Mouse (Mus musculus) spleen, postnatal 36 days (tissue): ENCODE results near the gene Ipo9.

Source experiments
- DNase-seq, 2 experiments: peaks; one replicate each; pipeline ENCODE4 v3.0.0; 2022; ENCODE audit warnings: low spot score in 2 of 2, mixed read lengths in 1 of 2

Ipo9 gene

DNA sequence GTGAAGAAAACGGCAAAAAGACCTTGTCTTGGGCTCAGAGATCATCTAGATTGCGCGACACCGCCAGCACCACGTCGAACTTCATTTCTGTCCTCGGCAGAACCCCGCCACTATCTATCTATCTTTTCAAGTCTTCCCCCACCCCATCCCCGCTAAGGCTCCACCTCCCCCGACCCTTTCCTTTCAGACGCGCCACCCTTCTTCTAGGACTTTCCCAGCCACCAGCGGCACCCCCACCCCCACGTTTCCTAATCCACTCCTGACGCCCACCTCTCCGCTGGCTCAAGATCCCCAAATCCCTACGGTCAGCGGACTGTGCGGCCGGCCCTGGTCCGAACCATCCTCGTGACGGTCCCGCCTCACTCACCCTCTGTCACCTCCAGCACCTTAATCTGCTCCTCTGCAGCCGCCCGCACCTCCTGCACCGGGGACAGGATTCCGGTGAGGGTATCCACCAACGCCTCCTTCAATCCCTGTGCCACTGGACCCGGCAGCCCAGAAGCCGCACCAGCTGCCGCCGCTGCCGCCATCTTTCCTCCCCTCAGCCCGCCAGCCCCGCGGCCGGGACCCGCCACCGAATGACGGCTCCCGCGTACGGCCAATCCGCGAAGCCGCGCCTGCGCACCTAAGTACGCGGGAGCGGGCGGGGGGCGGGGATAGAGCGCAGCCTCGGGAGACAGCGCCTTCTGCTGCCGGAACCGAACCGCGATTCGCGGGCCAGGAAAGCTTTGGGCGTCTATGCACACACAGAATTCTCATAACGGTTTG is at the start of gene Ipo9:
Gene Ipo9 (minus strand): TSS at position 599 of the 768 bp plus-strand sequence.
- peak; percentile 86 for DNase-seq

DNA sequence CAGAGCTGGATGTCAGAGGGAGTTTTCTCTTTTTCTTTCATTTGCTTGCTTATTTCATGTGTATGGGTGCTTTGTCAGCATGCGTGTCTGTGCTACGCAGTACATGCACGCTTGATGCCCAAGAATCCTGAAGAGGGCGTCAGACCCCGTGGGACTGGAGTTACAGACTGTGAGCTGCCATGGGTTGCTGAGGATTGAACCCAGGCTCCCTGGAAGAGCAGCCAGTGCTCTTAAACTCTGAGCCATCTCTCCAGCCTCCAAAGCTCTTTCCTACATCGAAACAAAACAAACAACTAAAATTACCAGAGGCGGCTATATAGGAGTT is 45.2 kb upstream of the Ipo9 start:
- DNase-seq = no peak

DNA sequence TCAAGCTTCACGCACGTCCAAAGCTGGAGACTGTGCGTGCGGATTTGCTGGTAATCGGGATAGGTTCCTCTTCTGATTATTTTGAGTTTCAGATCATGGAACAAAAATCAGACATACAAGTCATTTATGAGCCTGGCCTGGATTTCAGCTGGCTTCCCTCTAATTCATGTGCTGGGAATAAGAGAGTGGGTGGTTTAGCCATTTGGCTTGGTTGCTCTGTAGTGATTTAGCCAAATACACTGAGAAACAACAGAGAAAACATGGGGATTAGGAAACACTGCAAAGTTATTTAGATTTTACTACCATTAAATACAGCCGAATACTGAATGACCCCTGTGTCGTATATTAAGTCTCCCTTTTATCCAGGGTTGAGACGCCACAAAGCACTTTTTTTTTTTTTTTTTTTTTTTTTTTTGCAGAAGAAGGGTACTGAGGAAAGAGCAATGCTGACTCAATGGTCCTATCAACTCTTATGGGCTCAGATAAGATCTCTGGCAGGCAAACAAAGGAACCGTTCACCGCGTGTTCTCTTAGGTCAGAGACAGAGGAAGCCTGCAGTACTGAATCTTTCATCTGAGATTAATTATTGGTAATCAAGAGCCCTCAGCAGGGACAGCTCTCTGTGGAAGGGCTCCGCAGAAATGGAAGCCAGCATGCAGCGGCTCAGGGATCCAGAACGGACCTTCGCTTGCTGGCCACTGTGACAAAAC is 44.7 kb upstream of the Ipo9 start:
- no peak for DNase-seq

DNA sequence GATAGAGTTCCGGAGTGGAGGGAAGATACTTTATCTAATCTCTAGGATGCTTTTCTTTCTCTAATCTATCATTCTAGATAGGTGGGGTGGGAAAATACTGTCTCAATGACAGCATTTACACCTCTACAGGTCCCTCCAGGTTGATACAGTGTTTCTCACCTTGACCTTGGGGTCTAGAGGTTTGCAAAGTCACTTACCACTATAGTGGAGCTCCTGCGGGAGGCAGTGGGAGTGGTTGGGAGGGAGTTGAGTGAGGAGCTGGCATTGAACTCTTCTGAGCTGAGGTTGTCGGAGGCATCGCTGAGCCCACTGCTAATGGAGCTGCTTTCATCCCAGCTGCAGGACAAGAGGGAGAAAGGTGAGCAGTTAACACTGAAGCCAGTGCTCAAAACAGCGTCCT is 42.2 kb upstream of the Ipo9 start:
- no peak for DNase-seq

DNA sequence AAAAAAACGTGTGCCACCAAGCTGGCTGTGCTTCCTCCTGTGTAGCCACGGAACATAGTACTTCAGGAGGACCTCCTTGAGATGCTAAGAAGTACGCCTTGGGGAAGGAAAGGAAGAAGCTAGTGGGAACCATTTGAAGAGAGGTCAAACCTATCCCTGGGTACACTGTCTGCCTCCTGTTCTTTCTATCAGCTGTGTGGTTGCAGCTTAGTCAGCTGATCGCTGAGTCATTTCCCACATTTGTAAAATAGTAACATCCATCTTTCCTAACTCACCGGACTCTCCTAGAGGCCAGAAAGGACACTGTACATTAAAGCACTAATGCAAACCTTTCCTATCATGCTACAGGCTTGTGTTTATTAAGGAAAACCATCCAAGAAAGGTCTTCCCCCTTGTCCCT is 41.4 kb upstream of the Ipo9 start:
- DNase-seq = no peak

DNA sequence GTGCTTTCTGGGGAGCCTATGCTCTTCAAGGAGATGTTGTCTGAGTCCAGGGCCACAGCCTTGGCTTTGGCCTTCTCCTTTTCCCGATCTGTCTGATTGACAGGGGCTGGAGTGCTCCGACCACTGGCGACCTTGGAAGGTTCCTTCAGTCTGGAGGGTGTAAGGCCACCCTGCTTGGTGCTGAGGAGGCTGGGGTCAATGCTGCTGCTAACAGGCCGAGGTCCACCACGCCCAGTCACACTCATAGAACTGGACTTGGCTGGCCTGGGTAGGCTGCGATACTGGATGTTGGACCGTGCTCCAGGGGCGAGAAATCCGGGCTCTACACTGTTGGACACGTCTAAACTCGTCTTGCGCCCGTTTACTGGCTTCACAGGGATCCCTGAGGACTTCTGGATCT is 40.2 kb upstream of the Ipo9 start:
- no peak for DNase-seq

DNA sequence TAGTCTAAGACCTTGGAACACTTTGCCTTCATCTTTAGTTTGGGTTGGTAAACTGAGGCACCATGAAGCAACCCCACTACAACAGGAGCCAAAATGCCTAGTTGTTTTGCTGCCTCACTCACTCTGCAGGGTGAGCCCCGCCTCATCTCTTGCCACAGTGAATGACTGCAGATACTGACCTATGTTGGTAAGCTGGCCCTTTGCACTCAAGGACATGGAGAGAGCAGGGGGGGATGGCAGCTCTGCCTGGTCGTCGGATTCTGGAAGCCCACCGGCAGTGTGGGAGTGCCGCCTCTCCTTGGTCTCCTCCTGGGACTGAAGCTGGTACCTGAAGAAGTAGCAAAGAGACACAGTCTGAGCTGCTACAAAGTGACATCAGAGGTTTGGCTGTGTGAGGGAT is 37.2 kb upstream of the Ipo9 start:
- DNase-seq = no peak

DNA sequence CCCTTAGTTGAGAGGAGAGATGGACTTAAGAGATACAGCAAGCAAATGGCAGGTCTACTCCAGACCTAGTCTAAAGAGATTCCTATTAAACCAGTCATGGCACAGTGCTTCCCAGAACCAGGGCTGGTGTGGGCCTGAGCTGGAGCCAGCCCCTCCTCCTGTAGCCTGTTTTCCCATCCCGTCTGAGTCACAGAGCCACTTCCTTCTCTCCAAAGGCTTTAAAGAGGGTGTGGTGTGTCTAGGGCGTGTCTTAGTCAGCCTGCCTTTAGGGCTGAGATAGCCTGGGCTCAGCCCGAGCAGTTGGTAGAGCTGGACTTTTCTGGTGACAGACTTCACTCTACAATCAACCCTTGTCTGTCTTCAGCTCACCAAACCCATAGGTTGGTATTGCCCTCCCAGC is 36.6 kb upstream of the Ipo9 start:
- no peak for DNase-seq

DNA sequence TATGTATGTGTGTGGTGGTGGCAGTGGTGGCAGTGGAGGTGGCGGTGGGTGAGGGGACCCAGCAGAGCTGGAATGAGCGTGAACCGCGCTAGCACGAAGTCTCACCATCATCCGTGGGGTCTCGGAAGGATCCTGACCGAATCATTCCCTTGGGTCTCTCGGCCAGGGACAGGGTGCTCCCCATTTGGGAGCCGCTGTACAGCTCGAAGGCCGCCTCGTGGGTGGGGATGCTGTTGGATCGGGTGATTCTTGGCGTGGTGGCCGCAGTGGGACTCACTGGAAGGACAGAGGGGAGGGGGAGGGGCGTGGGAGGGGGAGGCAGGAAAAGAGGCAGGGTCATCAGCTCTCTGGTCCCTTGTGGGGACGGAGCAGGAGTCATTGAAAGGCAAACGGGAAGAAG is 35.4 kb upstream of the Ipo9 start:
- DNase-seq = no peak

DNA sequence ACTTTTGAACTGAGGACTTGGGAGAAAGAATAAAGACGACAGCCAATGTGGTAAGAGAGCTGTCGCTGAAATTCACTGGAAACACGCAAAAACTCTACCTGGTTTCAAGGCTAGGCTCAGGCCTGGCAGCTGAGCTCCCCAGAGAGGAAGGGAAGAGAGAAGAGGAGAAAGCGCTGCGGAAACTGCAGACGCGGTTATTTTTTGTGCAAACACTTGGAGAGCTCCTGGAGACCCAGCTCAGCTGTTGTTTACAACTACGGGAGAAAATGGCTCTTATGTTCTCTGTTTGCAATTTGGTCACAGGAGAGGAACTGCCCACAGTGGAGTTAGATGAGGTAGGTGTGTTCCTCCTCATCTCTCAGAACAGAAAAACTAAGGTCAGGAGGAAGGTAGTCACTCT is 32.4 kb upstream of the Ipo9 start:
- no peak for DNase-seq

DNA sequence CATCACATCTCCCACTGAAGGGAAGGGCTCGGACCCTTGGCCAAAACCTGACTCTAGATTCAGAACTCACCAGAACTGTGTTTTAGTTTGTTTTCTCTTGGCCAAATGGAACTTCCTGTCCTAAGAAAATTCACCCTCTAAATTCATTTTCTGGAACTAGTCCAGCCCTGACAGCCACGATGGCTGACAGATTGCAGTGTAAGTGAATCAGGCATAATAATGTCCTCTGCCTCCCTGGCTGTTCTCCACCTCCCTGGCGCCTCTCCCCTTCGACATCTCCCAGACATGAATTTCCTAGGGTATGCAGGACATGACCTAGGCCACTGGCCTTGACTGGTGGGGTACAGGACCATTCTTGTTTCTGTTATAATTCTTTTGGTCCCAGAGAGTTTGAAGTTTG is 32.0 kb upstream of the Ipo9 start:
- no peak for DNase-seq

DNA sequence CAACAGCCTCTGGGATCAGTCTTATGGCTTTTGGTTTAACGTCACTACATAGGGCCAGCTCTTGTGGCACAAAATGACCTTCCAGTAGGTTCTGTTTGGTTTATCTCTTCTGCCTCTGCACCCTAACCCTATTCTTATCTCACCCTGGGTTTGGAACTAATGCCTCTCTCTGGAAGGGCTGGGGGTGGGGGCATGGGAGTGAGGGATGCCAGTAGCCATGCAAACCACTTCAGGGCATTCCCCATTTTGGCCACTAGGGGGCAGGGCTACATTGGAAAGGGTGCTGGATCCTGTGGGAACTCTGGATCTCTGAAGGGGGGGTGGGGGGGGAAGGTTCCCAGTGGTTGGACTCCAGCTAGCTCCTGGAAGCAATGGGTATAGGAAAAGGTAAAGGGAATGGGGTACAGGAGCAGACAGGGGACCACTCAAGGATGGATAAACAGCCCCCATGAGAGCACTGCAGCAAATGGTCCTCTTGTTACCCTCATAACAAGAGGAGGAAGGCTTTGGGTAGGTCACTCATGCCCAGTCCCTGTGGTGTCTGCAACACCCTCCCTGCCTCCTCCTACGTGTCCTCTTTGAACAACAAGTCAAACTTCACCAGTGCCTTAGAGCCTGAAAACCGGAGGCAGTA is 30.9 kb upstream of the Ipo9 start:
- DNase-seq = peak in 1 of 2 experiments; percentile 12

DNA sequence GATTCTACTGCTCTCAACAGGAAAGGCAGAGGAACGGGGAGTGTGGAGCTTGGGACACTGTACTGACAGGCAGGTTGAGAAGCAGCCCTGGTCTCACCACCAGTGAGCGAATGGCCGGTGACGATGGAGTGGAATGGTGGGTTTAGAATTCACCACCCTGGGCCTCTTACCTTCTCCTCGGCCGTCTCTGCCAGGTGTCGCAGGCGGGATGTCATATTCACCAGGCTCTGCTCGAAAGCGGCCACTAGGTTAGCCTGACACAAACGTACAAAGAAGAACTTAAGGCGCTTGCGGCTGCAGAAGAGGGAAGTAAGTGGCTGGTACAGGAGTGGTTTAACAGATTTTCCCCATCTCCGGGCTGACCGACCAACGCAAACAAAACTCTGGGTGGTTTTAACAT is 30.2 kb upstream of the Ipo9 start:
- DNase-seq = no peak

DNA sequence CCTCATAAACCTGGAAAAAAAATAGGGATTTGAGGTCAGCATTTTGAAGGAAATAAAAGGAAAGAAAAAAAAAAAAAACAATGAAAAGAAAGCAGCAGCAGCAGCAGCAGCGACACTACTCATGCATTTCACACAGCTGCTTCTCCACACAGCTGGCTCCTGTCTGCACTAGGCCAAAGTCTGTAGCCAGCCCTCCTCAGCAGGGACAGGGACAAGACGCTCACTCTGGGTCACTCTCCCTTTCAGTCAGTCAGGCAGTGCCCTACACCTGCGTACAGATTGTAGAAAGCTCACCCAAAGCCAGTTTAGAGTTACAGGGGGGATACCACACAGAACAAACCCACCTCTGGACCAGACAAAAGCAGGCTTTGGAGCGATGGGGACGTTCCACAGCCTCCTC is 27.6 kb upstream of the Ipo9 start:
- no peak for DNase-seq

DNA sequence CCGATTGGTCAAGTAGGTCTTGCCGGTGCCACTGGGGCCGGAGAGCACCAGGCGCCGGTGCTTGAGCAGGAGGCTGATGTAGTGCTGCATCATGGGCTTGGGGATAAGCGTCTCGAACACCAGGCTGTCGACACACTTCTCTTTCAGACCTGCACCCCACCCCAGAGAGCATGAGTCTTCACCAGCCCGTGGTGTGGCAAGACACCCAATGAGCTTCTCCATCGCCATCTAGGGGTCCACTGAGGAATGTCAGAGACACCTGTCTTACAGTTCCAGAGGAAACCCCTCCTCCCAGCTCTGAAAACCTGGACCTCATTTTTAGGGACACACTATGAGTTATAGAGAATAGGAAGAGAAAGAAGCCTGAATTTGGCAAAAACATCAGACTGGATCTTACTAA is 22.0 kb upstream of the Ipo9 start:
- peak in 1 of 2 experiments; percentile 16 for DNase-seq

DNA sequence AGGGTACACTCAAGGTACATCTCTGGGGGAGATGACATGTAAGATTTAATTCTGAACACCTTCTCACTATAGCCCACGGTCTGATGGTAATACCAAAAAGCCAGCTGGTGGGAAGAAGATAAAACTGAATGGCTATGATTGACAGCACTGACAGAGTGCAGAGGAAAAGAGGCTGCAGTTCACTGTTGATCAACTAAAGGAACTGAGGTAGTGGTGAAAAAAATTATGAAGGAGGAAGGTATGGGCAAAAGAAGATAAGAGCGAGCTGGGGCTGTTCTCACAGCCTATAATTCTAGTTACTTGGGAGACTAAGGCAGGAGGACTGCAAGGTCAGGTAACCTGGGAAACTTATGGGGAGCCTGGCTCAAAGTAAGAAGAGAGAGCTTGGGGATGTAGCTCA is 21.1 kb upstream of the Ipo9 start:
- no peak for DNase-seq

DNA sequence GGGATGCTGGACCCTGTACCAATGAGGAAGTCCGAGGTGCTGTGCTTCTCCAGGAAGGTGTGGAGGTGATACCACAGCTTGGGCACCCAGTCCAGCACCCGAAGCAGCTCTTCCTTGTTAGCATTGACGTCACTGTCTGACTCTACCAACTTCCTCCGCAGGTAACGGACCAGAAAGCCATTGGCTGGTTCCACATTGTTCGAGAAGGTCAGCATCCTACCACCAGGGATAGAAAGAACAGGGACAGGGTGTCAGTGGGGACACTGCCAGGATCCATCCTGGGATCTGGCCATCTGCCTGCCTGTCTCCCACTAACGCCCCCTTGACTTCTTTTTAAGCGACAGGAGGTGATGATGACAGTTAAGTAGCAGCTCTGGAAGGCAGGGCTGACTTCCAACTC is 19.6 kb upstream of the Ipo9 start:
- DNase-seq = no peak

DNA sequence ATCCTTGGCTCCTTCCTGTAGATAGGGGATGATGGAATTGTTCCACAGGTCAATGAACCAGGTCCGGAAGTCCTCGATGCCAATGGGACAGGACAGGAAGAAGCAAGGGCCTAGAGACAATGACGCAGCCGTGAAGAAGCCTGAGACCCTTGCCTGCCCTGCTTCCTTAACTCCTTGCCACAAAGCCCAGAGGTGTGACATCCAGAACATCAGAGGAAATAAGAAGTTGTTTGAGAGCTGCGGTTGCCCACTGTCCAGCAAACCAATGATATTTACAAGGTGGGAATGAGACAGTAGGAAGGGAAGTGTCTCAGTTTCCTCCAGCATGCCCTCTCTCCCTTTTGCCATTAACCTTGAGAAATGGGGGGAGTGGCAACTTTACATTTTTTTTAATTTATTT is 18.6 kb upstream of the Ipo9 start:
- DNase-seq = no peak

DNA sequence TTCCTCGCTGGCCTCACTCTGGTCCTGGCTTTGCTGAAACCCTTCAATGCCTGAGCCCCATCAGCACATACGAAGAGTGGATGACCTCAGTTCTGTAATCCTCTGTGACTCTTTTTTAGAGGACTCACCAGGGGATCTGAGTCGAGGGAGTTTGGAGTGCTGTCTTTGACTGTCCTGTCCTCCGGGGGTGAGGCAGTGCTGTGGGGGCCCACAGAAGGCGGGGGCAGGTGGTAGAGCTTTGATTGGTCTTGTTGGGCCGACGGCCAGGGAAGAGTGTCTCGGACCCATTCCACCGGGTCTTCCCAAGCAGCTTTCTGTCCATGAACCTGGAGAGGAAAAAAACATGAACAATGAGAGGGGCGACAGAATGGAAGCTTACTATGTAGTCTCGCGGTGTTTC is 13.2 kb upstream of the Ipo9 start:
- no peak for DNase-seq

DNA sequence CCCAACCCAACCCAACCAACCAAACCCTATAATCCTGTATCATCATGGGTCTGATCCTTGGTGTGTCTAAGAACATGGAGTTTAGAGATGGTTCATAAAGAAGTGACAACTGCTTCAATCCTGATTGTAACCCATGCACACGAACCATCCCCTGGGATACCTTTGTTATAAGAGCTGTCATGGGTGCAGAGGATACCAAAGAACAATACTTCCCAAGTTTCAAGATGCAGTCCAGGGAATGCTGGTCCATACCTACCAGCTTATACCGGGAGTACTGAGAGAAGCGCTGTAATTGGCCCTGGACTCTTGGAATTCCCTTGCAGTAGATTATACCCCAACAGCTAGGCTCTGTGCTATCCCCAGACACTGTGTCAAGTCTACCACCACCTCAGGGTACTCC is 11.6 kb upstream of the Ipo9 start:
- no peak for DNase-seq

DNA sequence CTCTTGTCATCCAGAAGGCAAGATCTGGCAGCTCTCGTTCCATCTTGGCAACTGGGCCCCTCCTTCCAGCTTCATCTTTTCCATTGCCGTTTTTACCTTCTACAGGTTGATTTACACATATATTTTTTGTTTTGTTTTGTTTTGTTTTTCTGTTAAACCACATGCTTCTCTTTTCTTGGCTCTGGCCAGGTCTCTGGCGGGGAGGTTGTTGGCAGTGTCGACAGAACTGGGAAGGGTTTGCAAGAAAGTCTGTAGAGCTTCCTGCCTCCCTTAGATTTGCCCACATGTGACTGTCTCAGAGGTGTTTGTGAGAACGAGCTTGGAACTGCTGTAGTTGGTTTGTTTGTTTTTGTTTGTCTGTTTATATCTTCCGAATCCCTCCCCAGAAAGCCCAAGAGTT is 10.7 kb upstream of the Ipo9 start:
- DNase-seq = no peak

DNA sequence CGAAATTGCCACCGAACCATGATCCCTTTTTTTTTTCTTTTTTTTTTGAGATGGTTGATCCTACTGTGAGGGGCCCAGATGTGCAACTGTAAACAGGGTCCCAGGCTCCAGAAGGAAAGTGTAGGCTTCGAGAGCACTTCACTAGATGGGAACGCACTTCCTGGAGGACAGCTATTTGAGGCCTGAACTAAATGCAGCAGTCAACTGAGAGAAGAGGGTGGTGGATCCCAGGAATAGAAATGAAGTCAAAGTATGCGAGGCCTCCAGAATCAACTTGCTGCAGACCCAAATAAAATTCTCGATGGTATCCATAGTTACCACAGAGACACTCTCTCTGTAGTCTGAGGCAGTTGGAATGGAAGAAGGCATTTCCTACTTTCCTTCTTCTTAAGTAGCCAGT is 8.5 kb upstream of the Ipo9 start:
- no peak for DNase-seq

DNA sequence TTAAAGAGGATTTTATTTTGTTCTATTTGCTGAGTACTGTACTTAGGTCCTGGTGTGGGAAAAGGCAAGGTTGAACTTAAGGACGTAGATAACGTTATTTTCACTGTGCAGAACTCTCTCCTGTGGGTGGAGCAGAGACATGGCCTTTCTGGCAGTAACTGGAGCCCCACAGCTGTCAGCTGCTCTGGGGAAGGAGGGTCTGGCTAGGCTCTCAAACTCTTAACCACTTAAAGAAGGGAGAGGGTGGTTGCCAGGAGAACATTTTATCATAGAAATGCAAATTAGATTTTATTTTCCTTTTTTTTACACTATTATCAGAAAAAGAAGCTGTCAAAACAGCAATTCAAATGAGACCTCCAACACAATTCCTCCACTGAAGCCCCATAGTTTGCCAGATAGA is 5.5 kb upstream of the Ipo9 start:
- DNase-seq = no peak
